Mouse (Mus musculus): ENCODE results near the gene Fam98b. TPM values are rescaled to one million over a fixed set of nuclear protein-coding genes. Genes with fewer than 3 reads are reported as not detected.

Fam98b gene
- polyA plus RNA-seq, 1 experiment from 2014 or later, result 10.0 TPM

DNA sequence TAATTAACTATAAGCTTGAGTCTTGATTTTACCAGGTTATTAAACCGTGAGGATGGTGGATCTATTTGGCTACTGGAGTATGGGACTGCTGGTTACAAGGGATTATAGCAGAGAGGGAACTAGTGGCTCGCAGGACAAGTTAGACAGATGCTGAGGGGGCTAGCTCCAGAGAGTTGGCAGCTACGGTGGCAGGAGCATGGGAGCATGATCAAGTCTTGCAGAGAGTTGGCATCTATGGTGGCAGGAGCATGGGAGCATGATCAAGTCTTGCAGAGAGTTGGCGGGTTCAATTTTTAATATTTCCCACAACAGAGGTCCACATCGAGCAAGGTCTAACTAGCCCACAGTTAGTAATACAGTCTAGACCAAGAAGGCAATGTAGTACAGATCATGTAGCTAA lies 55.4 kb downstream of the Fam98b start:
- 81% methylated on average over 5 of the region's 5 CpGs for WGBS
- H3K9me3 ChIP-seq, result no peaks in the 10 kb centered on the region
- no peaks in the 10 kb centered on the region for H3K36me3 ChIP-seq
- H3K27me3 ChIP-seq, result no peaks in the 10 kb centered on the region
- no peaks in the 10 kb centered on the region for H3K4me1 ChIP-seq
- no peak overlapping the region for H3K27ac ChIP-seq
- no peak overlapping the region for H3K4me2 ChIP-seq
- H3K9ac ChIP-seq, result no peak overlapping the region
- H3K4me3 ChIP-seq, result no peak overlapping the region
- ATAC-seq (ENCODE audit: borderline replicate concordance, extremely low read depth, low FRiP score, low TSS enrichment), result no peak

DNA sequence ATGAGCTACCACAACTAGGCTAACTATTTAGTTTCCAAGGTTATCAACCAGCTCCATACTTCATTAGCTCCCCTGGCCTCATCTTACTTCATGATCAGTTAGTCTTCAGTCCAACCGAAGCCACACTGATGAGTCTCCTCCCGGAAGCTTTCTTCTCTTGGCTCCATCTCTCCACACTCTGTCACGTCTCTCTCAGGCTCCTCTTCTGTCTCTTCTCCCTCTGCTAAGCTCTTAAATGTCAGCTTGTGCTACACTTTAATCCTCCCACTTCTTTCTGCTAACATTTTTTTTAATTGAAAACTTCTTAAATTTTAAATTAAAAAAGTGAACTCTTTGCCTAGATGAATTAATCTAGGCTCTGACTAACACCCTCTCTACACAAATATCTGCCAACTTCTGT lies 58.4 kb downstream of the Fam98b start:
- ATAC-seq (ENCODE audit: borderline replicate concordance, extremely low read depth, low FRiP score, low TSS enrichment), result no peak
- no peak overlapping the region for H3K9ac ChIP-seq
- H3K4me1 ChIP-seq, result no peaks in the 10 kb centered on the region
- no peak overlapping the region for H3K4me3 ChIP-seq
- no peaks in the 10 kb centered on the region for H3K27me3 ChIP-seq
- H3K27ac ChIP-seq, result no peak overlapping the region
- no peaks in the 10 kb centered on the region for H3K36me3 ChIP-seq
- H3K4me2 ChIP-seq, result no peak overlapping the region
- H3K9me3 ChIP-seq, result no peaks in the 10 kb centered on the region
- 77% methylated on average over 3 of the region's 3 CpGs for WGBS

DNA sequence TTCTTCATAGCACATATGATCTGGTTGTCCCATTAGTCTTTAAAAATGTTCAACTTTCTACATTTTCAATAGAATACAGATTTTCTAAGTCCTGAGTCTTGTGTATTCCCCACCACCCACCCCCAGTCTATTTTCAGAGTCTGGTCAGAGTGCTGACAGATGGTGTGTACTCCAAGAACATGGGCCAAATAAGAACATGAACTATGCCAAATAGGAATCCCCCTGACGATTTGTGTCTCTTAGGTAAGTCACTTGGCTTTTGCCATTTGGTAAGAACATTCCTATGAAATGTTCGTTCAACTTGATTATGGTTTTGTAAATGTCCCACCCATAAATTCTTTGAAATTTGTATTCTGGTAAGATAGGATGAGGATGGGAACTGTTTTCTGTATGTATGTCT lies 59.5 kb downstream of the Fam98b start:
- no peak overlapping the region for H3K9ac ChIP-seq
- H3K4me3 ChIP-seq, result no peak overlapping the region
- no peak overlapping the region for H3K27ac ChIP-seq
- 68% methylated on average over 2 of the region's 2 CpGs for WGBS
- ATAC-seq (ENCODE audit: borderline replicate concordance, extremely low read depth, low FRiP score, low TSS enrichment), result no peak
- H3K27me3 ChIP-seq, result no peaks in the 10 kb centered on the region
- no peak overlapping the region for H3K4me2 ChIP-seq
- no peaks in the 10 kb centered on the region for H3K9me3 ChIP-seq
- no peaks in the 10 kb centered on the region for H3K36me3 ChIP-seq
- H3K4me1 ChIP-seq, result no peaks in the 10 kb centered on the region

DNA sequence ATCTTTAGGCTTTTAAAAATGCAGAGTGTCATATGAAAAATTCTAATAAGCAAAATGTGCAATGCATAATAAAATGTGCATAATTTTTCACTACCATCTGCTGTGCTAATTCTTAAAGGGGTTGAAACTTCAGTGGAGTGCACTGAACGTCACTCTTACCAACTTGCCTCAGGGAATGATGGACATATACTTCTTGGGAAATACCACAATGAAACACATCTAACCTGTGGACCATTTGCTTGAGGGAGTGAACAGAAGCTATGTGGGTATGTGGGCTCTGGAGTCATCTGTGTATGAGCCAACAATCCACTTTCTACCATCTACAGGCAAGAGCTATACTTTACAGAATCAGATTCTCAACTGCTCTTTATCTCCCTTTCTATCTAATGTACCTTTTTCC lies 61.8 kb downstream of the Fam98b start:
- ATAC-seq (ENCODE audit: borderline replicate concordance, extremely low read depth, low FRiP score, low TSS enrichment), result no peak
- WGBS, result 61% methylated on average over 1 of the region's 1 CpGs

DNA sequence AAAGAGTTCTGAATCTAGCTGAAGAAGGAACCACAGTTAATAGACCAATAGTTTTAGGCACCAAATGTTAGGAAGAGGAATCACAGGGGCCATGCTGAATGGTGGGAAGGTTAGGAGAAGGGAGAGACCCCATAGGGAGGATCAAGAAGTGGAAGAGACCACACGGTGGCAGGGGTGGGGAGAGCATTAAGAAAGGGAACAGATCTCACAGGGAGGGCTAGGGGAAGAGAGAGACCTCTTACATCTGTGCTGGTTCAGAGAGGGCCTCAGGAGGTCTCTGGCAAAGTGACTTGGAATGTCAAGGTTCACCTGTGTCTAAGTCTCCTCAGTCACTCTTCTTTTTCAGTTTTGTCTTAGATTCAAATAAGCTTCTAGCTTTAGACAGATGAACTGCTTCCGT lies 62.5 kb downstream of the Fam98b start:
- Histone ChIP-seq H3K9ac (no peak overlapping the region), H3K4me1 (no peaks in the 10 kb centered on the region), H3K4me3 (no peak overlapping the region), H3K9me3 (no peaks in the 10 kb centered on the region; the same call in 1 of the 2 replicates), H3K4me2 (no peak overlapping the region), H3K27me3 (no peaks in the 10 kb centered on the region), H3K27ac (no peak overlapping the region), H3K36me3 (no peaks in the 10 kb centered on the region)
- WGBS, result 49% methylated on average over 2 of the region's 2 CpGs
- ATAC-seq (ENCODE audit: borderline replicate concordance, extremely low read depth, low FRiP score, low TSS enrichment), result no peak

More for the DNA sequence above, 61.8 kb downstream of the Fam98b start:
- H3K27ac ChIP-seq, result no peak overlapping the region
- no peak overlapping the region for H3K4me2 ChIP-seq
- no peaks in the 10 kb centered on the region for H3K27me3 ChIP-seq
- H3K4me1 ChIP-seq, result no peaks in the 10 kb centered on the region
- no peak overlapping the region for H3K9ac ChIP-seq
- no peak overlapping the region for H3K4me3 ChIP-seq
- no peaks in the 10 kb centered on the region for H3K9me3 ChIP-seq
- H3K36me3 ChIP-seq, result no peaks in the 10 kb centered on the region

DNA sequence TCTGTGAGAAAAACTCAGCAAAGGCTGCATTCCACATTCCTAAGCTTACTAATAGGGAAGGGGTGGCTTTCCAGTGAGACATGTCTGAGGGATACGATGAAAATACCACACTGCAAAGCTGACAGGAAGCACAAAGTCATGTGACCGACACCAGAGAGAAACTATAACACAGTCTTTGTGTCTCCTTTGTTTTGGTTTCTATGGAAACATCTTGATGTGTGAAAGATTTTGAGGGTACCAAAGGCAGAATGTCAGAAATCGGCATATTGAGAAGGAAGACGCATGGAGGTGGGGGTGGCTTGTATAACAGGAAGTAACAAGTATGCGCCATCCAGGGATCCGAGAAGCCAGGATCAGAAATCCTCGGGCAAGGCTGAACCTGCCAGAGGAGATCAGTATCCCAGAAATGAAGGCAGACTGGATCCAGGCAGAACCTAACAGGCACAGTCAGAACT lies 62.9 kb downstream of the Fam98b start:
- no peak for ATAC-seq (ENCODE audit: borderline replicate concordance, extremely low read depth, low FRiP score, low TSS enrichment)
- no peak overlapping the region for H3K4me3 ChIP-seq
- H3K4me2 ChIP-seq, result no peak overlapping the region
- no peaks in the 10 kb centered on the region for H3K4me1 ChIP-seq
- no peaks in the 10 kb centered on the region for H3K27me3 ChIP-seq
- no peaks in the 10 kb centered on the region for H3K36me3 ChIP-seq
- no peaks in the 10 kb centered on the region; the same call in 1 of the 2 replicates for H3K9me3 ChIP-seq
- no peak overlapping the region for H3K27ac ChIP-seq
- WGBS, result 60% methylated on average over 7 of the region's 7 CpGs
- no peak overlapping the region for H3K9ac ChIP-seq

DNA sequence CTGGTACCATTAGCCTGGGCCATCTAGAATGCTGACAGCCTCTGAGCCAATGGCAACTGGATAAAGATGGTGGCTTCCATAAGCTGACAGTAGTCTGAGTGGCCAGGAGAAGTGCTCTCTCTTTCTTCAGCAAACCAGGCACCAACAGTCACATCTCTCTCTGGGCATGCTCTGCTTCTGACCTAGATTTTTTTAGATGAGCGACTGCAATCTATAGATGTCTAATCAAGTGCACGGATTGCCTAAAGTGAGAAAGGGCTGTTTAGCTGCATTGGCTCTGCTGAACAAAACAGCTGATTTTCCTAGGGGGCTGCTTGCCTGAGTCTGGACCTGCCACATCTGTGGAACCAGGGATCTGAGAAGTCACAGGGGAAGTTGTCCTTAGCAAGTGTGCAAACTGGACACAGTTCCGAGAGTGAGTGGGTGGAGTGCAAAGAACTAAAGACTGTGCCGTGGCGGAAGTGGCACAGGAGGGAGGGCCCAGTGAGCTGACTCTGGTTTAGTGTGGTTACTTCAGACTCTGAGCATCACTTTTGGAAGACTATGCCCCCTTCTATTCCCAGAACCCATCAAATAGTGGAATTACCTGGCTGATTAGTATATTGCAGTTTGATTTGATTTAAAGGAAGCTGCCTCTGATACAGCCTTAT lies 64.2 kb downstream of the Fam98b start:
- Histone ChIP-seq H3K36me3 (no peaks in the 10 kb centered on the region), H3K4me1 (no peaks in the 10 kb centered on the region), H3K27ac (no peak overlapping the region), H3K9ac (no peak overlapping the region), H3K4me2 (no peak overlapping the region), H3K9me3 (no peaks in the 10 kb centered on the region; the same call in 1 of the 2 replicates), H3K27me3 (no peaks in the 10 kb centered on the region), H3K4me3 (no peak overlapping the region)
- 93% methylated on average over 5 of the region's 5 CpGs for WGBS
- ATAC-seq (ENCODE audit: borderline replicate concordance, extremely low read depth, low FRiP score, low TSS enrichment), result no peak

- Histone ChIP-seq H3K27ac (no peak overlapping the region), H3K4me1 (no peaks in the 10 kb centered on the region), H3K9ac (no peak overlapping the region), H3K27me3 (no peaks in the 10 kb centered on the region), H3K4me3 (no peak overlapping the region), H3K9me3 (no peaks in the 10 kb centered on the region; the same call in 1 of the 2 replicates), H3K4me2 (no peak overlapping the region), H3K36me3 (no peaks in the 10 kb centered on the region)
- WGBS, result 71% methylated on average over 3 of the region's 3 CpGs
- ATAC-seq (ENCODE audit: borderline replicate concordance, extremely low read depth, low FRiP score, low TSS enrichment), result no peak
Measured at GRCm38 (mm10) chr2:117318991-117319390, 69.5 kb downstream of the Fam98b start.

Other genes with a start within 250 kb of the Fam98b start
- gene Spred1, start 128.4 kb upstream of the Fam98b start, polyA plus RNA-seq (2015; fragmentation: Nextera tagmentation; extraction: Ambion mirVana), result 18.4 and 20.6 TPM in 2 replicates
- 0.98 and 1.8 TPM in 2 replicates for gene Rasgrp1, start 93.3 kb downstream of the Fam98b start, polyA plus RNA-seq (2015; fragmentation: Nextera tagmentation; extraction: Ambion mirVana)